Mouse (Mus musculus) CH12.LX (cell line): ENCODE measurements around the gene Ranbp9. TPM values are rescaled to one million over a fixed set of nuclear protein-coding genes. Genes with fewer than 3 reads are reported as not detected.
A peak's percentile ranks its signal among the peaks of the same experiment; 100 is the strongest.

ENCODE experiments used
- DNase-seq: peaks from one replicate; pipeline ENCODE4 v3.0.0-alpha.2; 2013; ENCODE audit errors: extremely low read depth
- H3K27ac ChIP-seq: 2 replicates; pipeline ENCODE4 v1.5.1; 2012; ENCODE audit warnings: low read depth, mild to moderate bottlenecking, control low read depth, moderate library complexity; ENCODE audit not compliant: insufficient read depth
- H3K27me3 ChIP-seq: replicated peaks from 2 replicates; pipeline ENCODE3; 2012; ENCODE audit warnings: inconsistent platforms
- H3K36me3 ChIP-seq, 2 experiments: replicated peaks in 1 of 2; 2 replicates each; pipeline versions ENCODE3 to v1.6.1; 2012; ENCODE audit warnings: inconsistent platforms in 1 of 2, low read length in 1 of 2, mild to moderate bottlenecking in 1 of 2, mixed read lengths in 1 of 2, moderate library complexity in 1 of 2; ENCODE audit not compliant: control insufficient read depth in 1 of 2, insufficient read depth in 1 of 2
- H3K4me1 ChIP-seq, 2 experiments: 2 replicates each; pipeline ENCODE4 v1.6.1; 2012; ENCODE audit warnings: inconsistent platforms in 1 of 2, moderate library complexity in 1 of 2; ENCODE audit not compliant: insufficient read depth in 2 of 2, control insufficient read depth in 1 of 2
- H3K4me2 ChIP-seq: 2 replicates; pipeline ENCODE4 v1.6.1; 2012; ENCODE audit warnings: low read depth, mild to moderate bottlenecking, control low read depth; ENCODE audit not compliant: poor library complexity, insufficient read depth, severe bottlenecking
- H3K4me3 ChIP-seq, 3 experiments: fragments of 150-350 bp in 1 of 3; sonication (generic) in 1 of 3; replicated peaks in 1 of 3; 2 replicates each; pipeline versions ENCODE3 to v1.5.1; 2011 to 2012; ENCODE audit warnings: low read depth in 2 of 3, low read length in 2 of 3, mild to moderate bottlenecking in 2 of 3, moderate library complexity in 2 of 3, control low read depth in 1 of 3, improper control_type of control experiment in 1 of 3, inconsistent platforms in 1 of 3, mixed read lengths in 1 of 3; ENCODE audit not compliant: poor library complexity in 1 of 3
- H3K79me2 ChIP-seq: replicated peaks from 2 replicates; pipeline ENCODE4 v1.6.1; 2012; ENCODE audit warnings: mild to moderate bottlenecking, moderate library complexity; ENCODE audit not compliant: control insufficient read depth, poor library complexity, insufficient read depth, severe bottlenecking; ENCODE audit errors: extremely low read depth
- H3K9ac ChIP-seq: 2 replicates; pipeline ENCODE4 v1.6.1; 2012; ENCODE audit warnings: low read depth, mild to moderate bottlenecking, control low read depth, moderate library complexity; ENCODE audit not compliant: insufficient read depth
- H3K9me3 ChIP-seq: replicated peaks from 2 replicates; pipeline ENCODE3; 2012; ENCODE audit warnings: low read length, inconsistent platforms, mixed read lengths
- BHLHE40 ChIP-seq: IDR thresholded peaks from 2 replicates; pipeline ENCODE4 v1.6.1; 2011; ENCODE audit warnings: mild to moderate bottlenecking, low read depth, low read length, improper control_type of control experiment
- CHD1 ChIP-seq: IDR thresholded peaks from 2 replicates; pipeline ENCODE4 v1.6.1; 2012; ENCODE audit warnings: low read depth, low read length, improper control_type of control experiment, inconsistent platforms
- CHD2 ChIP-seq: IDR thresholded peaks from 2 replicates; pipeline ENCODE4 v1.6.1; 2011; ENCODE audit warnings: low read length, improper control_type of control experiment
- E2F4 ChIP-seq: IDR thresholded peaks from 2 replicates; pipeline ENCODE4 v1.6.1; 2011; ENCODE audit warnings: low read depth, low read length, improper control_type of control experiment; ENCODE audit not compliant: insufficient replicate concordance
- ELF1 ChIP-seq: IDR thresholded peaks from 2 replicates; pipeline ENCODE4 v1.6.1; 2014; ENCODE audit warnings: low read depth, mild to moderate bottlenecking, inconsistent platforms, low read length, improper control_type of control experiment
- EP300 ChIP-seq: IDR thresholded peaks from 2 replicates; pipeline ENCODE4 v1.6.1; 2011; ENCODE audit warnings: low read length, improper control_type of control experiment
- GABPA ChIP-seq: IDR thresholded peaks from 2 replicates; pipeline ENCODE4 v1.6.1; 2012; ENCODE audit warnings: low read depth, low read length, improper control_type of control experiment, inconsistent platforms; ENCODE audit not compliant: insufficient replicate concordance
- HCFC1 ChIP-seq: IDR thresholded peaks from 2 replicates; pipeline ENCODE4 v1.6.1; 2012; ENCODE audit warnings: low read depth, mild to moderate bottlenecking, inconsistent platforms, low read length, improper control_type of control experiment
- IRF4 ChIP-seq: IDR thresholded peaks from 2 replicates; pipeline ENCODE4 v1.6.1; 2014; ENCODE audit warnings: low read depth, mild to moderate bottlenecking, inconsistent platforms, low read length, improper control_type of control experiment
- JUN ChIP-seq: IDR thresholded peaks from 2 replicates; pipeline ENCODE4 v1.6.1; 2011; ENCODE audit warnings: low read depth, mild to moderate bottlenecking, low read length, improper control_type of control experiment, moderate library complexity; ENCODE audit not compliant: insufficient read depth
- MAFK ChIP-seq: IDR thresholded peaks from 2 replicates; pipeline ENCODE4 v1.6.1; 2011; ENCODE audit warnings: low read length, improper control_type of control experiment; ENCODE audit not compliant: insufficient replicate concordance
- MAX ChIP-seq: IDR thresholded peaks from 2 replicates; pipeline ENCODE4 v1.6.1; 2011; ENCODE audit warnings: low read length, improper control_type of control experiment
- MAZ ChIP-seq: IDR thresholded peaks from 2 replicates; pipeline ENCODE4 v1.6.1; 2012; ENCODE audit warnings: low read depth, mild to moderate bottlenecking, inconsistent platforms, low read length, improper control_type of control experiment, moderate library complexity
- MEF2A ChIP-seq: IDR thresholded peaks from 2 replicates; pipeline ENCODE4 v1.6.1; 2014; ENCODE audit warnings: low read depth, mild to moderate bottlenecking, inconsistent platforms, low read length, improper control_type of control experiment, borderline replicate concordance
- MYC ChIP-seq: IDR thresholded peaks from 2 replicates; pipeline ENCODE4 v1.6.1; 2011; ENCODE audit warnings: low read depth, mild to moderate bottlenecking, improper control_type of control experiment, low read length
- NRF1 ChIP-seq: IDR thresholded peaks from 2 replicates; pipeline ENCODE4 v1.6.1; 2014; ENCODE audit warnings: low read depth, mild to moderate bottlenecking, inconsistent platforms, low read length, improper control_type of control experiment, moderate library complexity
- PAX5 ChIP-seq: IDR thresholded peaks from 2 replicates; pipeline ENCODE4 v1.6.1; 2012; ENCODE audit warnings: low read length, inconsistent platforms, mixed read lengths
- POLR2A ChIP-seq: IDR thresholded peaks from 2 replicates; pipeline ENCODE4 v1.6.1; 2011; ENCODE audit warnings: low read depth, mild to moderate bottlenecking, improper control_type of control experiment, low read length
- POLR2AphosphoS2 ChIP-seq: IDR thresholded peaks from 2 replicates; pipeline ENCODE4 v1.6.1; 2011; ENCODE audit warnings: low read depth, low read length, improper control_type of control experiment
- RAD21 ChIP-seq: IDR thresholded peaks from 2 replicates; pipeline ENCODE4 v1.6.1; 2011; ENCODE audit warnings: low read depth, mild to moderate bottlenecking, low read length, improper control_type of control experiment, moderate library complexity
- SIN3A ChIP-seq: IDR thresholded peaks from 2 replicates; pipeline ENCODE4 v1.6.1; 2012; ENCODE audit warnings: low read length, improper control_type of control experiment, inconsistent platforms
- SMC3 ChIP-seq: IDR thresholded peaks from 2 replicates; pipeline ENCODE4 v1.6.1; 2011; ENCODE audit warnings: low read depth, low read length, improper control_type of control experiment
- TBP ChIP-seq: conservative IDR thresholded peaks from 2 replicates; pipeline ENCODE4 v1.6.1; 2011; ENCODE audit warnings: low read depth, low read length, improper control_type of control experiment
- TCF12 ChIP-seq: IDR thresholded peaks from 2 replicates; pipeline ENCODE4 v1.6.1; 2014; ENCODE audit warnings: low read depth, mild to moderate bottlenecking, inconsistent platforms, low read length, improper control_type of control experiment
- UBTF ChIP-seq: IDR thresholded peaks from 2 replicates; pipeline ENCODE4 v1.6.1; 2012; ENCODE audit warnings: low read depth, mild to moderate bottlenecking, inconsistent platforms, low read length, improper control_type of control experiment, moderate library complexity
- ZC3H11A ChIP-seq: IDR thresholded peaks from 2 replicates; pipeline ENCODE4 v1.6.1; 2012; ENCODE audit warnings: low read depth, mild to moderate bottlenecking, inconsistent platforms, low read length, improper control_type of control experiment
- ZKSCAN1 ChIP-seq: IDR thresholded peaks from 2 replicates; pipeline ENCODE4 v1.6.1; 2012; ENCODE audit warnings: low read depth, inconsistent platforms, low read length, improper control_type of control experiment, borderline replicate concordance
- ZMIZ1 ChIP-seq: IDR thresholded peaks from 2 replicates; pipeline ENCODE4 v1.6.1; 2012; ENCODE audit warnings: low read depth, mild to moderate bottlenecking, inconsistent platforms, low read length, improper control_type of control experiment
- ZNF384 ChIP-seq: IDR thresholded peaks from 2 replicates; pipeline ENCODE4 v1.6.1; 2012; ENCODE audit warnings: low read depth, low read length, improper control_type of control experiment, inconsistent platforms
- dilution Hi-C: fragments of 300-500 bp; cut with MboI; formaldehyde crosslinking; loops from 2 replicates; pipeline ENCODE4 v1.14.3; 2020; ENCODE audit warnings: low sequenced_read_pairs; ENCODE audit not compliant: extremely low pct_unique_long_range_greater_than_20kb, extremely low pct_ligation_motif_present
- in situ Hi-C: fragments of 300-500 bp; cut with MboI; formaldehyde crosslinking; loops from 3 replicates; pipeline ENCODE4 v1.14.3; 2019; ENCODE audit warnings: low sequenced_read_pairs, low pct_ligation_motif_present, low pct_unique_long_range_greater_than_20kb, mixed read lengths
- polyA plus RNA-seq: library from polyadenylated mRNA; unstranded; fragments of >175 nt; gene quantifications from 2 replicates; pipeline ENCODE4 v1.2.1, GENCODE M21; 2012; ENCODE audit warnings: low read depth; ENCODE audit not compliant: insufficient read length
- total RNA-seq, 2 experiments: library from RNA; depleted of rRNA; stranded (reverse); fragments of 300-350 nt in 1 of 2; fragments of >200 nt in 1 of 2; gene quantifications; 2 replicates each; pipeline ENCODE4 v1.2.3; 2012 to 2014

Ranbp9 gene
- total and polyA plus RNA-seq, 3 experiments, result 22.0 to 37.6 (median 31.8) TPM

DNA sequence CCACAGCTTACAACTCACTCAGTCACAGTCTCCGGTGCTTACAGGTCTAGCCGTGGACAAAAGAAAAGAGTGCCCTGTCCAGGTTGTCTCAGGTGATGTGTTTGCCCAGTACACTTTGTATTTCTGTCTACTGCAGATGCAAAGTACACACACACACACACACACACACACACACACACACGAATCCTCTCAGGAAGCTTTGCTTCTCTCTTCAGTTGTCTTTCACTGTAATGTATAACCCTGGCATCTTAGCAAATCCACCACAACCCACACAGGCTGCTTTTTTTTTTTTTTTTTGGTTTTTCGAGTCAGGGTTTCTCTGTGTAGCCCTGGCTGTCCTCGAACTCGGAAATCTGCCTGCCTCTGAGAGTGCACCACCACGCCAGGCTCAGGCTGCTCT, 26.7 kb downstream of the Ranbp9 start:
- H3K79me2 ChIP-seq, result peaks cover 24% of the 10 kb centered on the region
- no peak overlapping the region for H3K9ac ChIP-seq
- dilution Hi-C loops (no loop called here), in situ Hi-C loops (no loop called here)
- no peak overlapping the region for H3K4me2 ChIP-seq
- no peak for DNase-seq
- no peaks in the 10 kb centered on the region for H3K27me3 ChIP-seq
- H3K4me1 ChIP-seq, result peaks cover 10 to 76% of the 10 kb centered on the region in 2 experiments
- H3K9me3 ChIP-seq, result no peaks in the 10 kb centered on the region
- H3K27ac ChIP-seq, result no peak overlapping the region
- H3K36me3 ChIP-seq, result peaks cover 0 to 20% of the 10 kb centered on the region in 2 experiments
- TF ChIP-seq ELF1 (no peak), TBP (no peak), GABPA (no peak), UBTF (no peak), MAFK (no peak), ZNF384 (no peak), CHD1 (no peak), POLR2AphosphoS2 (no peak), ZMIZ1 (no peak), MYC (no peak)
- no peak overlapping the region for H3K4me3 ChIP-seq

DNA sequence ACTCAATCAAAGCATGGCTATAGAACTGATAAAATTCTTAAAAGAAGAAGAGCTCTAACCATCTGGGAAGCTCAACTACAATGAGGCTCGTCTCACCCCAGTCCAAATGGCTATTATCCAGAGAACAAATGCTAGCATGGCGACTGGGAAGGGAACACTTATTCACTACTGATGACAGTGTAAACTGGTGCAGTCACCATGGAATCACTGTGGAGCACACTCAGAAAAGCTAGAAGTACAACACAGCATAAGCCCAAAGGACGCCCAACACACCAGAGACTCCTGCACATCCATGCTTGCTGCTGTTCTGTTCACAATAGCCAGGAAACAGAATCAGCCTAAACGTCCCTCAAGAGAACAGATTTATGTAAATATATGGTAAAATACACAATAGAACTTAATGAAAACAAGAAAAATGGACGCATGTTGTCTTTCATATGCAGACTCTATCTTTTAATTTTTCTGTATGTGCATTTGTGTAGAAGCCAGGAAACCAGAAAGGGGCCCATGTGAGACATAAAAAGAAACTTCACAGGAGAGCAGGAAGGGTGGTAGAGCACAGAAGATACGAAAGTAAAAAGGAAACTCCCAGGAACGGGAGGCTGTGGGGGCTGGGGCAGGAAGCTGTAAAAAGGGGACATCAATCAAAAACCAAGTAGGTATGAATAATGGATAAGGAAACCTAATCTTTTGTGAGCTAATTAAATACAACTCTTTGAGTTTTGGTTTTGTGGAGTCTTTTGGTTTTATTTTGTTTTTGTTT, 28.1 kb downstream of the Ranbp9 start:
- no peaks in the 10 kb centered on the region for H3K9me3 ChIP-seq
- peaks cover 10 to 77% of the 10 kb centered on the region in 2 experiments for H3K4me1 ChIP-seq
- peak overlapping the region; percentile 71 for H3K4me2 ChIP-seq
- dilution Hi-C loops (no loop called here), in situ Hi-C loops (no loop called here)
- no peak for TF ChIP-seq JUN
- no peak for TF ChIP-seq ZNF384
- no peak for TF ChIP-seq POLR2AphosphoS2
- 0 out of 2 replicates have a peak, but pooled peaks have one; percentile 49 for TF ChIP-seq MEF2A
- no peak for TF ChIP-seq SIN3A
- TF ChIP-seq RAD21, result no peak
- TF ChIP-seq CHD1, result no peak
- TF ChIP-seq MYC, result no peak
- TF ChIP-seq TCF12, result no peak
- peak; percentile 56 for TF ChIP-seq CHD2
- no peak for TF ChIP-seq TBP
- no peak for TF ChIP-seq E2F4
- TF ChIP-seq BHLHE40, result no peak
- no peak for TF ChIP-seq SMC3
- no peak for TF ChIP-seq HCFC1
- TF ChIP-seq IRF4, result peak; percentile 61; the same call in 1 of the 2 replicates
- TF ChIP-seq MAX, result no peak
- no peak for TF ChIP-seq MAZ
- no peak for TF ChIP-seq POLR2A
- TF ChIP-seq NRF1, result no peak
- TF ChIP-seq EP300, result peak; percentile 41; the same call in 1 of the 2 replicates
- no peak for TF ChIP-seq ZC3H11A
- no peak for TF ChIP-seq GABPA
- TF ChIP-seq PAX5, result no peak
- no peak for TF ChIP-seq UBTF
- TF ChIP-seq ZKSCAN1, result no peak
- peaks cover 17% of the 10 kb centered on the region for H3K79me2 ChIP-seq
- H3K27ac ChIP-seq, result 0 out of 2 replicates have a peak overlapping the region, but pooled peaks have one; percentile 10
- H3K4me3 ChIP-seq, result peak overlapping the region in 1 of 3 experiments; percentile 40
- DNase-seq, result no peak
- no peaks in the 10 kb centered on the region for H3K27me3 ChIP-seq
- H3K9ac ChIP-seq, result peak overlapping the region; percentile 6; the same call in 1 of the 2 replicates
- H3K36me3 ChIP-seq, result peaks cover 0 to 14% of the 10 kb centered on the region in 2 experiments
